Mouse (Mus musculus): ENCODE measurements around the gene Sema6d.

- TF ChIP-seq CTCF (IDR thresholded peaks at IDR 0.05) (no peak), POLR2A (IDR thresholded peaks at IDR 0.05; ENCODE audit: insufficient read depth, low read depth, low read length) (no peak), EP300 (IDR thresholded peaks at IDR 0.05; ENCODE audit: insufficient read depth, low read depth, low read length) (no peak)
These were observed 307.0 kb downstream of the Sema6d start for GRCm38 (mm10) chr2:124396733-124397132.
